Mouse (Mus musculus) megakaryocyte, embryonic 14.5 days (primary cell): Measurements from ENCODE around the gene Pank2.

Source experiments
- FLI1 ChIP-seq: IDR thresholded peaks from 2 replicates; pipeline ENCODE4 v1.6.1; 2012; ENCODE audit warnings: low read length, inconsistent platforms, mixed read lengths
- GATA1 ChIP-seq: IDR thresholded peaks from 3 replicates; pipeline ENCODE4 v1.6.1; 2012; ENCODE audit warnings: mixed read lengths, low read length, inconsistent platforms, borderline replicate concordance

GRCm38 (mm10) chr2:131337602-131338001 is 75.3 kb downstream of the Pank2 start:
- no peak for TF ChIP-seq GATA1
- no peak for TF ChIP-seq FLI1
